Mouse (Mus musculus): ENCODE results near the gene Sipa1l2. TPM values are rescaled to one million over a fixed set of nuclear protein-coding genes. Genes with fewer than 3 reads are reported as not detected.

The Sipa1l2 gene
- polyA plus RNA-seq, 1 experiment from 2014 or later, result 11.6 TPM

DNA sequence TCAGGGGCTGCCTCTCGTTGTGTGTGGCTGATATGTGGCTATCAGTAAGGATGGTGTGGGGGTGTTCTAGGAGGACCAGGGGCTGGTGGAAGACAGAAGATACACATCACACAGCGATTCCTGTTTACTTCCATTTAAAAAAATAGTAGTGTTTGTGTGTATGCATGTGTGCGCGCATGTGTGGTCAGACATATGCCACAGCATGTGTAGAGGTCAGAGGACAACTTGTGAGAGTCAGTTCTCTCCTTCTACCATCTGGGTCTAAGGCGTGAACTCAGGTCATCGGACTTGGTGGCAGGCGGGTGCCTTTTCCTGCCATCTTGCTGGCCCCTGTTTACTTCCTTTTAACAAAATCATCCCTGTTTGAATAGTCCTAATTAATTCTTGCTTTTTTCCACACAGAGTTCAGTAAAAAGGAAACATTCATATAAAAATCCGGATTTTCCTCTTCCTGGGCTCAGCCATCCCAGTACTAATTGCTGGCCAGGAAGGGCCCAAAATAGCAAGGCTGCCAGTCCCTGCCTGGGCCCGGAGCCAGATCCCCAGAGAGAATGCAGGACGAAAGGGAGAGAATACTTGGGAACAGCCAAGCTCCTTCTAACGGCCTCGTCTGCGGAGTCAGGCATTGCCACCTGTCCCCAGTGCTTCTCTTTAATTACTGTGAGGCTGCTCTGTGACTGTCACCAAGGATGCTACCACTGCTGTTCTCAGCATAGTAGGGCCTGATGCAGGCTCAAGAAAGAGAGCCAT lies 179.7 kb downstream of the Sipa1l2 start:
- H3K27ac ChIP-seq (ENCODE audit: low read depth, low read length), result no peak overlapping the region
- no peak for ATAC-seq (ENCODE audit: insufficient read depth, low FRiP score, low TSS enrichment)
- 75% methylated on average over 13 of the region's 13 CpGs for WGBS

GRCm38 (mm10) chr8:125389280-125389679 lies 180.3 kb downstream of the Sipa1l2 start:
- no peaks in the 10 kb centered on the region for H3K27me3 ChIP-seq (ENCODE audit: control insufficient read depth, insufficient read depth, low read length)
- H3K4me1 ChIP-seq (ENCODE audit: control insufficient read depth, insufficient read depth, low read length), result peaks cover 4% of the 10 kb centered on the region; the same call in 1 of the 2 replicates
- DNase-seq (ENCODE audit: low spot score) (peak; percentile 7), ATAC-seq (ENCODE audit: insufficient read depth, low FRiP score, low TSS enrichment) (no peak)
- no peaks in the 10 kb centered on the region for H3K36me3 ChIP-seq (ENCODE audit: control insufficient read depth, insufficient read depth, low read length)
- no peak overlapping the region for H3K27ac ChIP-seq (ENCODE audit: low read depth, low read length)
- H3K9me3 ChIP-seq (ENCODE audit: control insufficient read depth, low read length), result no peaks in the 10 kb centered on the region
- H3K4me3 ChIP-seq (ENCODE audit: low read depth, low read length), result no peak overlapping the region
- no peak overlapping the region for H3K9ac ChIP-seq (ENCODE audit: low read length)
- H3K4me2 ChIP-seq (ENCODE audit: low read depth), result no peak overlapping the region
- 77% methylated on average over 5 of the region's 5 CpGs for WGBS

More for the DNA sequence above, 179.7 kb downstream of the Sipa1l2 start:
- peaks cover 4% of the 10 kb centered on the region; the same call in 1 of the 2 replicates for H3K4me1 ChIP-seq (ENCODE audit: control insufficient read depth, insufficient read depth, low read length)
- H3K9me3 ChIP-seq (ENCODE audit: control insufficient read depth, low read length), result no peaks in the 10 kb centered on the region
- no peaks in the 10 kb centered on the region for H3K36me3 ChIP-seq (ENCODE audit: control insufficient read depth, insufficient read depth, low read length)
- H3K4me2 ChIP-seq (ENCODE audit: low read depth), result no peak overlapping the region
- H3K9ac ChIP-seq (ENCODE audit: low read length), result no peak overlapping the region
- no peaks in the 10 kb centered on the region for H3K27me3 ChIP-seq (ENCODE audit: control insufficient read depth, insufficient read depth, low read length)
- H3K4me3 ChIP-seq (ENCODE audit: low read depth, low read length), result no peak overlapping the region
- DNase-seq (ENCODE audit: low spot score), result peak; percentile 8

DNA sequence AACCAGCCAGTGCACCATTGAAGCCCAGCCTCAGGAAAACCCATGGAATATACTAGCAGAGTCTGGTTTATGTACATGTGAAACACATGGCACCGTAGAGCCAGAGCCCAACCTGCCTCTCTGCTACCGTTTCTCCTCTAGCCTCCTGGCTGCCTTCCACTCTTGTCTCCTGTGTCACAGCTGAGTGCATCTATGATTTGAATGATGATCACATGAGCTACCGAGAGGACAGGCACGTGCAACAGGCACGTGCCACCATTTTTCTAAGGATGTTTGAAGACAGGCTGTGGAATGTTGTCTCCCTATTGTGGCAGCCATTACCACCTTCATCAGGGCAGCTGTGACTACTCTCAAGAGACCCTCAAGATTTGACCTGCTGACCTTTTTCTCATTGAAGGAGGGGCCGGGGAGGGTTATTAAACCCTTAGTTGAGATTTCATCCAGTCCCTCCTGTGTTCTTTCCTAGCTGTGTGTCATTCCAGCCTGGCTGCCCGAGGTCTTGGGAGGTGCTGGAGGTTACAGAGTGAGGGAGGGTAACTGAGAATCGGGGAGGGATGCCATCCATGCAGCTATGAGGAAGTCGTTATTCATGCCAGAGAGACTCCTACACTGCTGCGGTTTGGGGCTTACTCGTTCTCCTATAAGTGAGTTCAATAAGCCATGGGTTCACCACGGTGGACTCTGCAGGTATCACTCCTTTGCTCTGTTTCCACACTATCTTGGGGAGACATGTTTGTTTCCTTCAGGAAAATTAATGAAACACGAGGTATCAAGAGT lies 181.0 kb downstream of the Sipa1l2 start:
- no peaks in the 10 kb centered on the region for H3K36me3 ChIP-seq (ENCODE audit: control insufficient read depth, insufficient read depth, low read length)
- H3K9me3 ChIP-seq (ENCODE audit: control insufficient read depth, low read length), result no peaks in the 10 kb centered on the region
- no peak for ATAC-seq (ENCODE audit: insufficient read depth, low FRiP score, low TSS enrichment)
- H3K4me3 ChIP-seq (ENCODE audit: low read depth, low read length), result no peak overlapping the region
- peaks cover 4% of the 10 kb centered on the region; the same call in 1 of the 2 replicates for H3K4me1 ChIP-seq (ENCODE audit: control insufficient read depth, insufficient read depth, low read length)
- H3K27ac ChIP-seq (ENCODE audit: low read depth, low read length), result no peak overlapping the region
- no peaks in the 10 kb centered on the region for H3K27me3 ChIP-seq (ENCODE audit: control insufficient read depth, insufficient read depth, low read length)
- no peak overlapping the region for H3K9ac ChIP-seq (ENCODE audit: low read length)
- no peak overlapping the region for H3K4me2 ChIP-seq (ENCODE audit: low read depth)
- peak; percentile 9 for DNase-seq (ENCODE audit: low spot score)
- WGBS, result 58% methylated on average over 13 of the region's 13 CpGs

DNA sequence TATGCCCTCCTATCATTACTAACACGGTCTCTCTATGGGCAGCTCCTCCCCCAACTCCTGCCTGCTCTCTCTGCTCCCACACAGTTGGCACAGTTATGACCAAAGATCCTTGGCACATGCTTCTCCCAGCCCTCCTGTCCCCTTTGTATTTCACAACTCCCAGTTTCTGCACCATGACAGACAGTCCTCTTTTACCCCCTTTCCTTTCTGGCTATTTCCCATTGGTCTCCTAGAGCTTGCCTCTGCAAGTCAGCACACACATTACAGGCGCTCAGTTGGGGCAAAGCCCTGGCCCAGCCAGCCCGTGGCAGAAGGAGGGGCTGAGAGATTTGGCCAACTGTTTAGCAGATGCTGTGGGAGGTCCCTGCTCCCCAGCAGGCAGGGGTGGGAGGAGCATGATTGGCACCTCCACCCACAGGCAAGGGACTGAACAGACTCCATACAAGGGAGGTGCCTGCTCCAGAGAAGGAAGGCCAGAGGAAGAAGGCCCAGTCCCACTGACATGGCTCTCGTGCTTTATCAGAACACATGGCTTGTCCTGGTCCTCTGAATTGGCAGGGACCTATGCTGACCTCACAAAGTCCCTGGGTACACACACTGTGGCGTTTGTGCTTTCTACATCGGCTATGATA lies 184.0 kb downstream of the Sipa1l2 start:
- H3K9ac ChIP-seq (ENCODE audit: low read length), result no peak overlapping the region
- H3K36me3 ChIP-seq (ENCODE audit: control insufficient read depth, insufficient read depth, low read length), result no peaks in the 10 kb centered on the region
- H3K9me3 ChIP-seq (ENCODE audit: control insufficient read depth, low read length), result no peaks in the 10 kb centered on the region
- H3K4me1 ChIP-seq (ENCODE audit: control insufficient read depth, insufficient read depth, low read length), result peaks cover 4% of the 10 kb centered on the region; the same call in 1 of the 2 replicates
- no peak; the same call in 1 of the 2 replicates for ATAC-seq (ENCODE audit: insufficient read depth, low FRiP score, low TSS enrichment)
- no peak overlapping the region for H3K4me3 ChIP-seq (ENCODE audit: low read depth, low read length)
- no peaks in the 10 kb centered on the region for H3K27me3 ChIP-seq (ENCODE audit: control insufficient read depth, insufficient read depth, low read length)
- no peak overlapping the region for H3K4me2 ChIP-seq (ENCODE audit: low read depth)
- WGBS, result 33% methylated on average over 6 of the region's 6 CpGs
- H3K27ac ChIP-seq (ENCODE audit: low read depth, low read length), result no peak overlapping the region
- DNase-seq (ENCODE audit: low spot score), result peak; percentile 43

- H3K9me3 ChIP-seq (ENCODE audit: control insufficient read depth, low read length), result no peaks in the 10 kb centered on the region
- peaks cover 4% of the 10 kb centered on the region; the same call in 1 of the 2 replicates for H3K4me1 ChIP-seq (ENCODE audit: control insufficient read depth, insufficient read depth, low read length)
- no peaks in the 10 kb centered on the region for H3K27me3 ChIP-seq (ENCODE audit: control insufficient read depth, insufficient read depth, low read length)
- H3K4me2 ChIP-seq (ENCODE audit: low read depth), result no peak overlapping the region
- no peak overlapping the region for H3K4me3 ChIP-seq (ENCODE audit: low read depth, low read length)
- H3K36me3 ChIP-seq (ENCODE audit: control insufficient read depth, insufficient read depth, low read length), result no peaks in the 10 kb centered on the region
- DNase-seq (ENCODE audit: low spot score) (no peak), ATAC-seq (ENCODE audit: insufficient read depth, low FRiP score, low TSS enrichment) (no peak)
- WGBS, result 91% methylated on average over 4 of the region's 4 CpGs
- no peak overlapping the region for H3K9ac ChIP-seq (ENCODE audit: low read length)
- no peak overlapping the region for H3K27ac ChIP-seq (ENCODE audit: low read depth, low read length)
These were observed 184.9 kb downstream of the Sipa1l2 start for GRCm38 (mm10) chr8:125384551-125385183.

- DNase-seq (ENCODE audit: low spot score) (no peak), ATAC-seq (ENCODE audit: insufficient read depth, low FRiP score, low TSS enrichment) (no peak)
- no peaks in the 10 kb centered on the region for H3K36me3 ChIP-seq (ENCODE audit: control insufficient read depth, insufficient read depth, low read length)
- 70% methylated on average over 3 of the region's 3 CpGs for WGBS
- no peaks in the 10 kb centered on the region for H3K27me3 ChIP-seq (ENCODE audit: control insufficient read depth, insufficient read depth, low read length)
- no peaks in the 10 kb centered on the region for H3K9me3 ChIP-seq (ENCODE audit: control insufficient read depth, low read length)
- peaks cover 4% of the 10 kb centered on the region; the same call in 1 of the 2 replicates for H3K4me1 ChIP-seq (ENCODE audit: control insufficient read depth, insufficient read depth, low read length)
- H3K27ac ChIP-seq (ENCODE audit: low read depth, low read length), result no peak overlapping the region
- no peak overlapping the region for H3K4me3 ChIP-seq (ENCODE audit: low read depth, low read length)
- H3K4me2 ChIP-seq (ENCODE audit: low read depth), result no peak overlapping the region
- no peak overlapping the region for H3K9ac ChIP-seq (ENCODE audit: low read length)
These were observed 187.9 kb downstream of the Sipa1l2 start for GRCm38 (mm10) chr8:125381674-125382073.

DNA sequence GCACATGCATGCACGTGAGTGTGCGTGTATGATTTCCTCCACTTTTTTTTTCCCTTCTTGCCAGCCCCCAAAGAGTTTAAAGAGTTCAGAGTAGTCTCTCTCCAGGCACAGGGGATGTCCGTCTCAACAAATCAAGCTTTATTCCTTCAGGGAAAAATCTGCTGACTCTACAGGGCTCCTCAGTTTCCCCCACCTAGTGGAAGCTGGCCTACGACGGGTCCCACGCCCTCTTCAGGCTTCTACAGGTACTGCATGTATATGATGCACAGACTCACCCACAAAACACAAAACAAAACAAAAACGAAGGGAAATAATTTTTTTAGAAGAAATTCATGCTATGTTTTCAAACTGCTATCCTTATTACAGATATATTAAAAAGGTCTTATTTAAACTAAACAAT lies 189.7 kb downstream of the Sipa1l2 start:
- H3K4me2 ChIP-seq (ENCODE audit: low read depth), result no peak overlapping the region
- no peak overlapping the region for H3K4me3 ChIP-seq (ENCODE audit: low read depth, low read length)
- ATAC-seq (ENCODE audit: insufficient read depth, low FRiP score, low TSS enrichment) (no peak), DNase-seq (ENCODE audit: low spot score) (no peak)
- no peak overlapping the region for H3K27ac ChIP-seq (ENCODE audit: low read depth, low read length)
- WGBS, result 70% methylated on average over 7 of the region's 7 CpGs
- H3K27me3 ChIP-seq (ENCODE audit: control insufficient read depth, insufficient read depth, low read length), result no peaks in the 10 kb centered on the region
- H3K9me3 ChIP-seq (ENCODE audit: control insufficient read depth, low read length), result no peaks in the 10 kb centered on the region
- H3K4me1 ChIP-seq (ENCODE audit: control insufficient read depth, insufficient read depth, low read length), result no peaks in the 10 kb centered on the region
- no peak overlapping the region for H3K9ac ChIP-seq (ENCODE audit: low read length)
- H3K36me3 ChIP-seq (ENCODE audit: control insufficient read depth, insufficient read depth, low read length), result no peaks in the 10 kb centered on the region

GRCm38 (mm10) chr8:125379156-125379555 lies 190.5 kb downstream of the Sipa1l2 start:
- no peak for ATAC-seq (ENCODE audit: insufficient read depth, low FRiP score, low TSS enrichment)
- no peaks in the 10 kb centered on the region for H3K4me1 ChIP-seq (ENCODE audit: control insufficient read depth, insufficient read depth, low read length)
- 83% methylated on average over 10 of the region's 10 CpGs for WGBS

More at GRCm38 (mm10) chr8:125379156-125379555, 190.5 kb downstream of the Sipa1l2 start:
- Histone ChIP-seq H3K36me3 (ENCODE audit: control insufficient read depth, insufficient read depth, low read length) (no peaks in the 10 kb centered on the region), H3K27ac (ENCODE audit: low read depth, low read length) (no peak overlapping the region), H3K9ac (ENCODE audit: low read length) (no peak overlapping the region), H3K9me3 (ENCODE audit: control insufficient read depth, low read length) (no peaks in the 10 kb centered on the region), H3K27me3 (ENCODE audit: control insufficient read depth, insufficient read depth, low read length) (no peaks in the 10 kb centered on the region), H3K4me2 (ENCODE audit: low read depth) (no peak overlapping the region), H3K4me3 (ENCODE audit: low read depth, low read length) (no peak overlapping the region)
- DNase-seq (ENCODE audit: low spot score), result no peak

All from neural tube, embryonic 11.5 days (tissue).